Mouse (Mus musculus): ENCODE results near the gene Sptssa.

GRCm38 (mm10) chr12:54637033-54637432 lies 19.3 kb downstream of the Sptssa start:
- no peak for TF ChIP-seq POLR2A (IDR thresholded peaks at IDR 0.05; ENCODE audit: low read depth, low read length)
- TF ChIP-seq CTCF (IDR thresholded peaks at IDR 0.05; ENCODE audit: extremely low read depth, insufficient read length, insufficient replicate concordance, low read depth, low read length), result no peak
